Mouse (Mus musculus): ENCODE measurements around the gene Ltbp2. TPM values are rescaled to one million over a fixed set of nuclear protein-coding genes. Genes with fewer than 3 reads are reported as not detected.

The Ltbp2 gene
- total RNA-seq, 2 experiments from 2014 or later = 0.27 to 0.43 TPM

GRCm38 (mm10) chr12:84841158-84842140 is 34.9 kb downstream of the Ltbp2 start:
- DNase-seq (ENCODE audit: low spot score in 2 of 2) = no peak

GRCm38 (mm10) chr12:84840734-84841133 is 35.6 kb downstream of the Ltbp2 start:
- DNase-seq (ENCODE audit: low spot score in 2 of 2) = no peak

GRCm38 (mm10) chr12:84839965-84840364 is 36.4 kb downstream of the Ltbp2 start:
- DNase-seq (ENCODE audit: low spot score in 2 of 2) = no peak

- DNase-seq (ENCODE audit: low spot score in 2 of 2) = no peak
Measured at GRCm38 (mm10) chr12:84835626-84836025, 40.7 kb downstream of the Ltbp2 start.

GRCm38 (mm10) chr12:84834773-84835172 is 41.6 kb downstream of the Ltbp2 start:
- no peak for DNase-seq (ENCODE audit: low spot score in 2 of 2)

GRCm38 (mm10) chr12:84831648-84832047 is 44.7 kb downstream of the Ltbp2 start:
- no peak for DNase-seq (ENCODE audit: low spot score in 2 of 2)

GRCm38 (mm10) chr12:84831141-84831540 is 45.2 kb downstream of the Ltbp2 start:
- DNase-seq (ENCODE audit: low spot score in 2 of 2) = no peak

- no peak for DNase-seq (ENCODE audit: low spot score in 2 of 2)
Measured at GRCm38 (mm10) chr12:84830438-84830837, 45.9 kb downstream of the Ltbp2 start.

GRCm38 (mm10) chr12:84829913-84830312 is 46.4 kb downstream of the Ltbp2 start:
- no peak for DNase-seq (ENCODE audit: low spot score in 2 of 2)

GRCm38 (mm10) chr12:84829109-84829724 is 47.1 kb downstream of the Ltbp2 start:
- no peak for DNase-seq (ENCODE audit: low spot score in 2 of 2)

GRCm38 (mm10) chr12:84827384-84827933 is 48.9 kb downstream of the Ltbp2 start:
- DNase-seq (ENCODE audit: low spot score in 2 of 2) = no peak

- DNase-seq (ENCODE audit: low spot score in 2 of 2) = no peak
Measured at GRCm38 (mm10) chr12:84824203-84824602, 52.1 kb downstream of the Ltbp2 start.

GRCm38 (mm10) chr12:84823601-84824000 is 52.7 kb downstream of the Ltbp2 start:
- no peak for DNase-seq (ENCODE audit: low spot score in 2 of 2)

GRCm38 (mm10) chr12:84819236-84820168 is 56.8 kb downstream of the Ltbp2 start:
- peak; percentile 50 to 74 for DNase-seq (ENCODE audit: low spot score in 2 of 2)

GRCm38 (mm10) chr12:84818496-84818895 is 57.8 kb downstream of the Ltbp2 start:
- DNase-seq (ENCODE audit: low spot score in 2 of 2) = no peak

- DNase-seq (ENCODE audit: low spot score in 2 of 2) = no peak
Measured at GRCm38 (mm10) chr12:84814663-84815325, 61.5 kb downstream of the Ltbp2 start.

- DNase-seq (ENCODE audit: low spot score in 2 of 2) = no peak
Measured at GRCm38 (mm10) chr12:84813773-84814172, 62.6 kb downstream of the Ltbp2 start.

- DNase-seq (ENCODE audit: low spot score in 2 of 2) = no peak
Measured at GRCm38 (mm10) chr12:84812004-84812403, 64.3 kb downstream of the Ltbp2 start.

GRCm38 (mm10) chr12:84811510-84811909 is 64.8 kb downstream of the Ltbp2 start:
- DNase-seq (ENCODE audit: low spot score in 2 of 2) = no peak

GRCm38 (mm10) chr12:84810810-84811209 is 65.5 kb downstream of the Ltbp2 start:
- no peak for DNase-seq (ENCODE audit: low spot score in 2 of 2)

Measured in layer of hippocampus, adult 18-20 months (tissue).